Mouse (Mus musculus) embryonic facial prominence, embryonic 13.5 days (tissue): ENCODE results near the gene Evl. TPM values are rescaled to one million over a fixed set of nuclear protein-coding genes. Genes with fewer than 3 reads are reported as not detected.
A peak's percentile ranks its signal among the peaks of the same experiment; 100 is the strongest.

Source experiments
- ATAC-seq: fragments of 200-750 bp; cut with Nextera tagmentation; 2 replicates; pipeline ENCODE4 v1.8.0; 2017; ENCODE audit warnings: low read depth; ENCODE audit not compliant: insufficient number of reproducible peaks, insufficient read depth, low FRiP score, low TSS enrichment
- H3K27ac ChIP-seq: fragments of 300-500 bp; sonication (generic); 2 replicates; pipeline ENCODE4 v1.5.1; 2015; ENCODE audit warnings: moderate library complexity, mild to moderate bottlenecking, inconsistent platforms
- H3K27me3 ChIP-seq: fragments of 300-500 bp; sonication (generic); 2 replicates; pipeline ENCODE4 v1.6.1; 2015; ENCODE audit warnings: mild to moderate bottlenecking, inconsistent platforms
- H3K36me3 ChIP-seq: fragments of 300-500 bp; sonication (generic); 2 replicates; pipeline ENCODE4 v1.6.1; 2015; ENCODE audit warnings: mild to moderate bottlenecking, inconsistent platforms
- H3K4me1 ChIP-seq: fragments of 300-500 bp; sonication (generic); 2 replicates; pipeline ENCODE4 v1.6.1; 2015; ENCODE audit warnings: inconsistent platforms
- H3K4me2 ChIP-seq: fragments of 300-500 bp; sonication (generic); 2 replicates; pipeline ENCODE4 v1.6.1; 2015; ENCODE audit warnings: moderate library complexity, mild to moderate bottlenecking, inconsistent platforms
- H3K4me3 ChIP-seq: fragments of 300-500 bp; sonication (generic); 2 replicates; pipeline ENCODE4 v1.5.1; 2015; ENCODE audit warnings: mild to moderate bottlenecking, inconsistent platforms
- H3K9ac ChIP-seq: fragments of 300-500 bp; sonication (generic); 2 replicates; pipeline ENCODE4 v1.6.1; 2015; ENCODE audit warnings: mild to moderate bottlenecking, inconsistent platforms
- H3K9me3 ChIP-seq: fragments of 300-500 bp; sonication (generic); 2 replicates; pipeline ENCODE4 v1.6.1; 2016; ENCODE audit warnings: inconsistent platforms
- WGBS: fragments of 180-500 bp; shearing (Covaris S2); methylation state at CpG from one replicate; pipeline ENCODE4 v1.1.7; 2015; ENCODE audit warnings: mixed read lengths; 5-methylcytosine and 5-hydroxymethylcytosine counted together
- microRNA counts: library from miRNA; unstranded; fragments of <30 nt; microRNA quantifications from one replicate; lab custom pipeline; 2016
- microRNA-seq: library from miRNA; unstranded; fragments of <30 nt; microRNA quantifications from one replicate; pipeline ENCODE4, GENCODE M21; 2016
- polyA plus RNA-seq: library from polyadenylated mRNA; unstranded; fragments of >200 nt; fragmentation: Nextera tagmentation; extraction: Ambion mirVana; gene quantifications from 2 replicates; pipeline ENCODE4 v1.2.1, GENCODE M21; 2015

Gene Evl
- polyA plus RNA-seq, 1 experiment from 2014 or later: 79.3 TPM

DNA sequence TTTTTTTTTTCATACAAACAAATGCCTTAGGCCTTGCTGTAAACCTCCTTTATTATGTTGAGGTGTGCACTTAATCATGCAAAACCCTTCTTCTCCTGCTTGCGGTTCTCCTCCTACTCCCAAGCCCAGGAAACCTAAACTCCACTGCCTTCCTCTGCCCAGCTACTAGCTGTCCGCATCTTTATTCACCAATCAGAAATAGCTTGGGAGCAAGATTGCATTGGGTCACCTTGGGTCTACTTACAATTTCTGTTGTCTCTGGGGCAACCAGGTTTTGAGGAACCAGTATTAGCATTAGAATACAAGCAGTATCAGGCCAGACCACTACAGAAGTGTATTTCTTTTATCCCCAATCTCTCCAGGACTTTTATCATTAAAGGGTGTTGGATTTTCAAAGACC lies 179.9 kb downstream of the Evl start:
- Histone ChIP-seq H3K27ac (no peak overlapping the region), H3K9ac (no peak overlapping the region), H3K4me1 (no peaks in the 10 kb centered on the region), H3K4me2 (no peak overlapping the region), H3K9me3 (no peaks in the 10 kb centered on the region), H3K4me3 (no peak overlapping the region), H3K27me3 (no peaks in the 10 kb centered on the region), H3K36me3 (no peaks in the 10 kb centered on the region)
- no peak for ATAC-seq
- 93% methylated on average over 2 of the region's 2 CpGs for WGBS

- no peaks in the 10 kb centered on the region for H3K9me3 ChIP-seq
- WGBS: 87% methylated on average over 7 of the region's 7 CpGs
- ATAC-seq: no peak
These were observed 183.3 kb downstream of the Evl start for GRCm38 (mm10) chr12:108737838-108738237.

More at GRCm38 (mm10) chr12:108737838-108738237, 183.3 kb downstream of the Evl start:
- Histone ChIP-seq H3K9ac (no peak overlapping the region), H3K4me2 (no peak overlapping the region), H3K4me1 (no peaks in the 10 kb centered on the region), H3K36me3 (no peaks in the 10 kb centered on the region), H3K4me3 (no peak overlapping the region), H3K27ac (no peak overlapping the region), H3K27me3 (no peaks in the 10 kb centered on the region)

MicroRNA genes within 50 kb of the gene (microRNA counts, 519-probe panel; counts per million panel counts)
- microRNA mmu-miR-342-3p (lab: Ali Mortazavi, UCI) (4,240 counts per million, percentile 89 among the panel's probes with 10 or more counts), microRNA mmu-miR-342-5p (lab: Ali Mortazavi, UCI) (236 counts per million, percentile 44 among the panel's probes with 10 or more counts)

Small RNAs within 50 kb of the gene (microRNA-seq; reads per million reads assigned to microRNA genes)
- gene Gm23872: not detected
- gene Mir342: 3,992 reads per million, percentile 88 among the genes with 10 or more reads in this experiment

Other genes with a start within 250 kb of the Evl start
- 0.44 and 0.69 TPM in 2 replicates for gene Hhipl1, start 248.4 kb upstream of the Evl start, polyA plus RNA-seq
- gene Cyp46a1, start 220.3 kb upstream of the Evl start, polyA plus RNA-seq: 8.0 and 9.1 TPM in 2 replicates
- gene Eml1, start 183.8 kb upstream of the Evl start, polyA plus RNA-seq: 45.3 and 46.3 TPM in 2 replicates
- gene Degs2, start 147.6 kb downstream of the Evl start, polyA plus RNA-seq: 2.4 and 3.0 TPM in 2 replicates
- gene Yy1, start 238.3 kb downstream of the Evl start, polyA plus RNA-seq: 18.6 and 21.3 TPM in 2 replicates